ENCODE assay signal across 26 mouse cellular contexts in the genomic region with DNA sequence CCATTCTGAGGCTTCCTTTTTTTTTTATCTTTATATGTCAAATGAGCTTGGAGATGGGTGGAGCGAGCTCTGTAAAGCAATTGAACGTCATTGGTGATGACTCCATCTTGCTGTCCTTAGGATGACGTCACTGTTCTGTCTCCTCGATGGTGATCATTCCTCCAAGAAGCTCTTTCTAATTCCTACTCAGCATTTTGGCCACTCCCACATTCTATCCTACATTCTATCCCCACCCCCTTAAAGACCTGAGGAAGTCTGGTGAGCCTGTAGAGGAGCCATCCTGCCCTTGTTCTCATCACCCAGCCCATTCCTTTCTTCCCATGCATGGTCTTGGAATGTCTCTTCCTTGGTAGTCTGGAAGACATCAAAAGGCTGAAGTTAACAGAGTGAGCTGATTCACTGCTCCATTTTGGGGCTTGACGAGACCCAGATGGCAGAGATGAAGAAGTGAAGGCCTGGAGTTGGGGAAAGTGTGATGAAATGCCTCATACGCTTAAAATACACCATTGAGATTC. TPM values are rescaled to one million over a fixed set of nuclear protein-coding genes. Genes with fewer than 3 reads are reported as not detected.
"Had no signal": no experiment of that assay in that cellular context is flagged by ENCODE, and none has a peak within 500 bp of the region (broad histone marks: within the 10 kb centered on the region; RNA-seq: fewer than 3 reads in every experiment).

No protein-coding gene starts in this region.

- DNase-seq: kidney, adult 8-10 months; kidney, postnatal 10 days; kidney, postnatal 36 days; liver; lung, adult 18-20 months; lung, postnatal 10 days; lung, postnatal 36 days; thymus, adult 2 months; thymus, postnatal 14 days; thymus, postnatal 4 days had no signal

- H3K9ac ChIP-seq: kidney, embryonic 15.5 days; limb, embryonic 13.5 days; liver, embryonic 12.5 days; liver, embryonic 15.5 days; lung, embryonic 15.5 days; midbrain, embryonic 13.5 days; stomach, embryonic 15.5 days had no signal

- H3K4me3 ChIP-seq: kidney, embryonic 15.5 days; limb, embryonic 10.5 days; limb, embryonic 13.5 days; liver, embryonic 12.5 days; liver, embryonic 15.5 days; lung, embryonic 15.5 days; megakaryocyte, embryonic 14.5 days; midbrain, embryonic 10.5 days; midbrain, embryonic 13.5 days; stomach, embryonic 15.5 days had no signal

- H3K27ac ChIP-seq: kidney, embryonic 15.5 days; limb, embryonic 10.5 days; limb, embryonic 13.5 days; liver, embryonic 12.5 days; liver, embryonic 15.5 days; lung, embryonic 15.5 days; midbrain, embryonic 10.5 days; midbrain, embryonic 13.5 days; stomach, embryonic 15.5 days had no signal

- H3K9me3 ChIP-seq: kidney, embryonic 15.5 days; limb, embryonic 10.5 days; limb, embryonic 13.5 days; liver, embryonic 12.5 days; liver, embryonic 15.5 days; lung, embryonic 15.5 days; megakaryocyte, embryonic 14.5 days; midbrain, embryonic 10.5 days; midbrain, embryonic 13.5 days; stomach, embryonic 15.5 days had no signal

- H3K4me1 ChIP-seq: liver, embryonic 12.5 days had no signal

- ATAC-seq: liver, embryonic 12.5 days; midbrain, embryonic 13.5 days had no signal

- H3K27me3 ChIP-seq: kidney, embryonic 15.5 days; limb, embryonic 13.5 days; midbrain, embryonic 13.5 days; stomach, embryonic 15.5 days had no signal

- H3K36me3 ChIP-seq: kidney, embryonic 15.5 days; liver, embryonic 12.5 days; liver, embryonic 15.5 days; lung, embryonic 15.5 days; stomach, embryonic 15.5 days had no signal

- H3K4me2 ChIP-seq: kidney, embryonic 15.5 days; limb, embryonic 13.5 days; liver, embryonic 12.5 days; liver, embryonic 15.5 days; lung, embryonic 15.5 days; midbrain, embryonic 13.5 days; stomach, embryonic 15.5 days had no signal

RNA-seq across cellular contexts. Expression of gene Dscaml1, which starts 51.4 kb away (rescaled TPM):
- polyA plus RNA-seq: liver, embryonic 12.5 days had no signal

RNA-seq across cellular contexts. Expression of gene Tmprss13, which starts 56.1 kb away (rescaled TPM):
- total RNA-seq: layer of hippocampus, adult 8-10 months; layer of hippocampus, postnatal 10 days; left cerebral cortex, adult 8-10 months; left cerebral cortex, postnatal 25 days had no signal
- polyA plus RNA-seq: liver, embryonic 12.5 days; liver, embryonic 15.5 days; midbrain, embryonic 13.5 days; midbrain, postnatal 0 days; neural tube, embryonic 11.5 days had no signal
